Mouse (Mus musculus) G1E (cell line): ENCODE data around the gene Thada. TPM values are rescaled to one million over a fixed set of nuclear protein-coding genes. Genes with fewer than 3 reads are reported as not detected.
A peak's percentile ranks its signal among the peaks of the same experiment; 100 is the strongest.
"Not testable (repeated sequence)": the region's sequence is repeated elsewhere in the genome, so short reads cannot be mapped to it uniquely, and the experiment has no call there.

Experiments
- ATAC-seq: 2 replicates; pipeline ENCODE4 v1.8.0; 2016; ENCODE audit warnings: mild to moderate bottlenecking; ENCODE audit not compliant: insufficient number of reproducible peaks, poor library complexity, low FRiP score, severe bottlenecking; ENCODE audit errors: extremely low read depth
- DNase-seq: peaks from one replicate; pipeline ENCODE4 v3.0.0; 2012; ENCODE audit warnings: low spot score
- H3K27me3 ChIP-seq: 2 replicates; pipeline ENCODE4 v1.6.1; 2012; ENCODE audit warnings: mild to moderate bottlenecking, low read length, inconsistent platforms; ENCODE audit not compliant: insufficient read depth
- H3K36me3 ChIP-seq: replicated peaks from 2 replicates; pipeline ENCODE3; 2012; ENCODE audit warnings: mild to moderate bottlenecking, inconsistent platforms
- H3K4me1 ChIP-seq: 2 replicates; pipeline ENCODE4 v1.6.1; 2012; ENCODE audit warnings: low read depth, low read length, inconsistent platforms, mixed read lengths; ENCODE audit not compliant: insufficient read depth
- H3K4me3 ChIP-seq: 2 replicates; pipeline ENCODE4 v1.5.1; 2012; ENCODE audit warnings: low read depth, mild to moderate bottlenecking, inconsistent platforms, low read length, moderate library complexity, mixed read lengths
- H3K9me3 ChIP-seq: replicated peaks from 2 replicates; pipeline ENCODE4 v1.6.1; 2012; ENCODE audit warnings: inconsistent platforms
- CTCF ChIP-seq: IDR thresholded peaks from 2 replicates; pipeline ENCODE4 v1.5.1; 2012; ENCODE audit warnings: low read depth, low read length, inconsistent platforms, mixed read lengths
- GATA1 ChIP-seq: IDR thresholded peaks from 2 replicates; pipeline ENCODE4 v1.6.1; 2012; ENCODE audit warnings: borderline replicate concordance, low read length, inconsistent platforms, mixed read lengths
- GATA2 ChIP-seq: IDR thresholded peaks from 2 replicates; pipeline ENCODE4 v1.6.1; 2012; ENCODE audit warnings: low read depth, low read length, inconsistent platforms, borderline replicate concordance
- POLR2AphosphoS5 ChIP-seq: IDR thresholded peaks from 2 replicates; pipeline ENCODE4 v1.6.1; 2012; ENCODE audit warnings: low read depth, low read length, inconsistent platforms; ENCODE audit not compliant: insufficient replicate concordance
- TAL1 ChIP-seq: conservative IDR thresholded peaks from 2 replicates; pipeline ENCODE4 v1.6.1; 2012; ENCODE audit warnings: low read depth, low read length, inconsistent platforms, mixed read lengths
- polyA plus RNA-seq: library from polyadenylated mRNA; stranded (reverse); fragments of >175 nt; gene quantifications from 2 replicates; pipeline ENCODE4 v1.2.3, GENCODE M21; 2012
- total RNA-seq, 2 experiments: library from RNA; stranded (forward) in 1 of 2; stranded (reverse) in 1 of 2; fragments of 200-1000 nt in 1 of 2; fragments of >200 nt in 1 of 2; fragmentation: Nextera tagmentation in 1 of 2; gene quantifications; 2 replicates each; pipeline ENCODE4 v1.2.3; 2014 to 2017

Thada gene
- total and polyA plus RNA-seq, 3 experiments = 2.8 to 55.2 (median 28.1) TPM

DNA sequence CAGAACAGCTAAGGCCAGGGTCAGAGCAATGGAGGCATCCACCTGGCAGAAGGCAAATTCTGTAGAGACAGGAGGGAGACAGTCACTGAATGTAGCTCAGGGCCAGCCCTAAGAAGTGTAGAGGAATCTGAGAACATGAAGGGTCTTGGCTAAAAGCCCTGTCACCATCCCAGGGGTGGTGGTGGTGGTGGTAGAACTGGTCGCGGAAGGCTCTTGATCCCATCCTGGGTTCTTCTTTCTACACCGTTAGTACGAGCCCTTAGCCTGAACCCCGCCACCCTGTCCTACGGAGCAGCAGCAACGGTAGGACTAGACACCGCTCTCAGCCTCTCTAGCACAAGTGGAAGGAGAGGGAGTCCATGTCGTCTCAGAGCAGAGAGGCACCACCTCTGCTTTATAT is 272.6 kb downstream of the Thada start:
- peaks cover 44% of the 10 kb centered on the region for H3K4me1 ChIP-seq
- DNase-seq (no peak), ATAC-seq (no peak)
- H3K36me3 ChIP-seq = peaks cover 95% of the 10 kb centered on the region
- H3K4me3 ChIP-seq = no peak overlapping the region
- H3K27me3 ChIP-seq = no peaks in the 10 kb centered on the region
- no peak for TF ChIP-seq TAL1
- TF ChIP-seq GATA2 = no peak
- no peak for TF ChIP-seq GATA1
- no peak for TF ChIP-seq POLR2AphosphoS5
- no peak for TF ChIP-seq CTCF
- H3K9me3 ChIP-seq = no peaks in the 10 kb centered on the region

DNA sequence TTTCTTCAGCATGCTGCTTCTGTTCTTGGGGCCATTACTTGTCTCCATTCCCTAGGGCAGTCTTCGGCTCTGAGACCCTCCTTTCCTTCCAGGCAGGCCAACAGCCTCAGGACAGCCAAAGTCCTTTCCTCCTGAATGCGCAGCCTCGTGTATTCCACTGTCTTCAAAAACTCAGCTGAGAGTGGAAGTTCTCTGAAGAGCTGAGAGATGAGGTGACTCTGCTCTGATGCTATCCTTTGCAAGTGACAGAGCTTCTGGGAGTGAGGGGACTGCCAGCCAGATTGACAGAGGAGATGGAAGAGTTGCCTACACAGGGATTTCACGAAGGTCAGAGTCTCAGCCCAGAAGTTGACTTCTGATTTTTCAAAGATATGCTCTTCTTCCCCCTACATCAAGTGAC is 274.1 kb downstream of the Thada start:
- Histone ChIP-seq H3K9me3 (no peaks in the 10 kb centered on the region), H3K36me3 (peaks cover 89% of the 10 kb centered on the region), H3K27me3 (no peaks in the 10 kb centered on the region), H3K4me1 (peaks cover 43% of the 10 kb centered on the region), H3K4me3 (no peak overlapping the region)
- DNase-seq (no peak), ATAC-seq (no peak)
- TF ChIP-seq GATA1 (no peak), GATA2 (no peak), TAL1 (no peak), POLR2AphosphoS5 (no peak), CTCF (no peak)

DNA sequence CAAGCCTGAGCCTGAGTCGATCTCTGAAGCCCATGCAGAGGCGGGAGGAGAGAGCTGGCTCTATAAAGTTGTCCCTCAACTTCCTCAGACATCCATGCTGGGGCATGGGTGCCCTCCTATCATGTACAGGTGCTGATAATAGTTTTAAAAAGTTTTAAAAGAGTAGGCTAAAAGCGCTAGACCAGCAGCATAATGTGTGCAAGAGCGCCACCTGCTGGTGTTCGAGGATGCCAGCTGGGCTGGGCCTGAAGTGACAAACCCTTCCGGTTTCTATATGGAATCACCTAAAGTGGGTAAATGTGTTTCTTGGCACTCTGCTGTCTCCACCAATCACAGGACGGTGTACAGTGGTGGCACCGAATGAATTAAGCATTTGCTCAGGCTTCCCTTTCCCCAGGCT is 275.1 kb downstream of the Thada start:
- Histone ChIP-seq H3K4me3 (no peak overlapping the region; the same call in 1 of the 2 replicates), H3K36me3 (peaks cover 89% of the 10 kb centered on the region), H3K9me3 (no peaks in the 10 kb centered on the region), H3K4me1 (peaks cover 40% of the 10 kb centered on the region), H3K27me3 (no peaks in the 10 kb centered on the region)
- TF ChIP-seq CTCF (peak; percentile 89), TAL1 (no peak)
- DNase-seq (peak; percentile 36), ATAC-seq (no peak)

DNA sequence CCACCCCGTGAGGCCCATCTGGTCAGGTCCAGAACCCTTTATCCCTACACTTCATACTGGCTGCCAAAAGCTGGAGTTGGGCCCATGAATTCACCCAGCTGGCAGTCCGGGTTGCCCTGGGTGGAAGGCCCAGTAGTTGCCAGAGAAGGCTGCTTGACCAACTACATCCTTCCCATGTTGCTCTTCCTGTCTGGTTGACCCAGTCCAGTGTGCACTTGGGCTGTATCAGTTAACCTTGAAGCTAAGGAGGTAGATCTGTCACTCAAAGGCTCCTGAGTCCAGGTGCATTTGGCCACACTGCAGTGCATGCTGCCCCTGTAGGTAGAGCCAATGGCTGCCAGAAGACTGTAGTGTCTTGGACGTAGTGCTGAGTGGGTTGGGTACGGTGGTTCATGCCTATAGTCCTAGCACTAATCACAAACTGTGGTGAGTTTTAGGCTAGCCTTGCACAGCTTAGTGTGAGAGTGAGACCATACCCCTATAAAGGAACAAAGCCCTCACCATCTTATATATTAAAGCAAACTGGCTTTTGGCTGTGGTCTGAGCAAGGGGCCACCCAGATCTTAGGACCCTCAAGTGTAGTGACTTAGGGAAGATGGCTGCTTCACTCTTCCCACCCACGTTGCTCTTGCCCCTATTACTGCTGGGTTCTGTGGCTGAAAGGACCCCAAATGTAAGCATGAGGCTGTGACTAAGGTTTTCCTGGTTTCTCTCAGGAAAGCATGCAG is 276.7 kb downstream of the Thada start:
- Histone ChIP-seq H3K27me3 (no peaks in the 10 kb centered on the region), H3K9me3 (no peaks in the 10 kb centered on the region), H3K4me1 (peaks cover 34% of the 10 kb centered on the region), H3K4me3 (peak overlapping the region; percentile 87; the same call in 1 of the 2 replicates), H3K36me3 (peaks cover 84% of the 10 kb centered on the region)
- no peak for DNase-seq
- TF ChIP-seq POLR2AphosphoS5 (no peak), TAL1 (no peak), CTCF (no peak), GATA1 (no peak), GATA2 (no peak)
- no peak for ATAC-seq

DNA sequence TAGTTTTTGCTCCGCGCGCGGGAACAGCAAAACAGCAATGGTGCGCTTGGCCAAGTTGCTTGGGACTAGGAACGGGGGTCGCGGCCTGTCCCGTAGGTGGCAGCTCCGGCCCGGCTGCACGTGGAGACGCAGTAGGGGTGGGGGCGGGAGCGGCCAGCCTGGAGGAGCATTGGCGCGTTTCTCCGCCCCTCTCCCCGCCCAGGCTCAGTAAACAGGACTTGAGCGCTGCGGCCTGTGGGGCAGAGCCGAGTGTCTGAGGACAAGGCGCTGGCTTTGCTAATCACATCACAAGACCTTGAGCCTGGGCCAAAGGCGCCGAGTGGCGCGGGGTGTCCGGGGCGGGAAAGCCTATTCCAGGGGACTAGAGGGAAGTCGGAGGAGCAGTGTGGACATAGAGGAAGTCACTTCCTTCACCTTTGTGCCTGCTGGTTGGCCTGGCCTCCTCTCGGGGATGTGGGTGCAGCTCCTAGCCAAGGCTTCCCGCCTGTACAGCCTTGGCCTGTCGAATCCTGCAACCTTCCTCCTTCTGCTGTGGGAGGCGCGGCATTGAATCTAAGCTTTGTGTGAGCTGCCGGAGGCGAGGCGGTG is 277.5 kb downstream of the Thada start:
- Histone ChIP-seq H3K27me3 (no peaks in the 10 kb centered on the region), H3K4me1 (peaks cover 33% of the 10 kb centered on the region), H3K4me3 (peak overlapping the region; percentile 87), H3K36me3 (peaks cover 78% of the 10 kb centered on the region), H3K9me3 (no peaks in the 10 kb centered on the region)
- TF ChIP-seq CTCF (no peak), POLR2AphosphoS5 (no peak), TAL1 (no peak), GATA1 (no peak), GATA2 (no peak)
- DNase-seq (peak; percentile 85), ATAC-seq (peak; percentile 50)

DNA sequence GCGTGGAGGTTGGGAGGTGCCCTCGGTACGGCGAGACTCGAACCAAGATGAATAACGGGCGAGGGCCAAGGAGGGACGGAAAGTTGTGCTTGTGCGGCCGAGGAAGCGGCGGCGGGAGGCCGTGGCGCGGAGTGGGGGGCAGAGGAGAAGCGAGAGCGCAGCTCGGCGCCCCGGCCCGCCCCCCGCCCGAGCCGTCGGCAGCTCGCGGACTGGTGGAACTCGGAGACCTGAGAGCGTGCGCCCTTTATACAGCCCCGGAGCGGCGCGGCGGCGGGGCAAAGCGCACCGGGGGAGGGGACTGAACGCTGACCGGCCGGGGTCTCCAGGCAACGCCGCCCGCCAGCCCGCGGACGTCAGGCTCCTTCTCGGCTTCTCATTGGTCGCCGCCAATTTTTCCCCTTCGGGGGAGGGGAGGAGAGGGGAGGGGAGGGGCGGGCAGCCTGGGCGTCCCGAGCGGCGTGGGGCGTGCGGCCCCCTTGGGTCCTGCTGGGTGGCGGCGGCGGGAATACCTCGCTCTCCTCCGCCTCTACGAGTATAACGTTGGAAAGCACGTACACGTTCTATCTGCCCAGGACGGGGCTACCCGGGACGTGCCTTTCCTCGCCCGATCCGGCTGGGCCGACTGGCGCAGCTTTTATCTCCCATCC is 278.2 kb downstream of the Thada start, which contains the start of gene Zfp36l2:
Zfp36l2 (minus strand) TSS at position 221 of the 647 bp plus-strand sequence.
- Histone ChIP-seq H3K36me3 (peaks cover 74% of the 10 kb centered on the region), H3K27me3 (no peaks in the 10 kb centered on the region), H3K9me3 (no peaks in the 10 kb centered on the region), H3K4me3 (peak within 1 kb of the TSS; percentile 100), H3K4me1 (peaks cover 39% of the 10 kb centered on the region)
- peak; percentile 54 for ATAC-seq
- DNase-seq = peak; percentile 99
- TF ChIP-seq GATA2 (no peak), POLR2AphosphoS5 (peak; percentile 95), CTCF (no peak)

DNA sequence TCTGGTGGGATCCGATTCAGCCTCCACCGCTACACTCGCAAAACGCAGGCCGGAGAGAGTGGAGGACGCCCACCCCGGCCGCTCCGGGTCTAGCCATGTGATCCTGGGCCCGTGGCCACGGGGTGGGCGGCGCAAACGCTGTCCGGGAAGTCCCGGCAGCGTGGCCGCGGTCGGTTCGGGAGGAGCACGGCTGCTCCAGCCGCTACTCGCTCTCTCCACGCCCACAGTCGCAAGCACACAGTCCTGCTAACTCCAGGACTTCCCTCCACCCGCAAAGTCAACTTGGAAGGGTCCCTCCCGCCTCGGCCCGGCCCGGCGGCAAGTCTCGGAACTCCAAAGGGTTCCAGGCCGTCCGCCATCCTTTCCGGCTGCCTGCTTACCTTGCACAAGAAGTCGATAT is 278.7 kb downstream of the Thada start:
- Histone ChIP-seq H3K4me1 (peaks cover 43% of the 10 kb centered on the region), H3K36me3 (peaks cover 69% of the 10 kb centered on the region), H3K4me3 (peak overlapping the region; percentile 100)
- H3K9me3 ChIP-seq, DNase-seq, H3K27me3 ChIP-seq: not testable (repeated sequence)
- ATAC-seq = 0 out of 2 replicates have a peak, but pooled peaks have one; percentile 2
